Mouse (Mus musculus) heart, embryonic 15.5 days (tissue): ENCODE data around the gene Map1a. TPM values are rescaled to one million over a fixed set of nuclear protein-coding genes. Genes with fewer than 3 reads are reported as not detected.
A peak's percentile ranks its signal among the peaks of the same experiment; 100 is the strongest.

Experiments
- ATAC-seq: fragments of 200-750 bp; cut with Nextera tagmentation; replicated peaks from 2 replicates; pipeline ENCODE4 v1.8.0; 2017; ENCODE audit warnings: low read depth, moderate TSS enrichment; ENCODE audit not compliant: insufficient number of reproducible peaks, insufficient read depth, low FRiP score
- H3K27ac ChIP-seq: fragments of 300-500 bp; sonication (generic); 2 replicates; pipeline ENCODE4 v1.5.1; 2015; ENCODE audit warnings: mild to moderate bottlenecking, inconsistent platforms
- H3K27me3 ChIP-seq: fragments of 300-500 bp; sonication (generic); 2 replicates; pipeline ENCODE4 v1.6.1; 2015; ENCODE audit warnings: inconsistent platforms
- H3K36me3 ChIP-seq: fragments of 300-500 bp; sonication (generic); 2 replicates; pipeline ENCODE4 v1.6.1; 2015; ENCODE audit warnings: mild to moderate bottlenecking, inconsistent platforms
- H3K4me1 ChIP-seq: fragments of 300-500 bp; sonication (generic); replicated peaks from 2 replicates; pipeline ENCODE4 v1.6.1; 2015; ENCODE audit warnings: inconsistent platforms
- H3K4me2 ChIP-seq: fragments of 300-500 bp; sonication (generic); 2 replicates; pipeline ENCODE4 v1.6.1; 2015; ENCODE audit warnings: inconsistent platforms, mild to moderate bottlenecking, moderate library complexity
- H3K4me3 ChIP-seq: fragments of 300-500 bp; sonication (generic); 2 replicates; pipeline ENCODE4 v1.5.1; 2015; ENCODE audit warnings: mild to moderate bottlenecking, inconsistent platforms
- H3K9ac ChIP-seq: fragments of 300-500 bp; sonication (generic); 2 replicates; pipeline ENCODE4 v1.6.1; 2015; ENCODE audit warnings: mild to moderate bottlenecking, inconsistent platforms
- H3K9me3 ChIP-seq: fragments of 300-500 bp; sonication (generic); replicated peaks from 2 replicates; pipeline ENCODE4 v1.6.1; 2016; ENCODE audit warnings: inconsistent platforms
- WGBS: fragments of 180-500 bp; shearing (Covaris S2); methylation state at CpG from one replicate; pipeline ENCODE4 v1.1.7; 2015; ENCODE audit warnings: mixed read lengths; 5-methylcytosine and 5-hydroxymethylcytosine counted together
- polyA plus RNA-seq: library from polyadenylated mRNA; unstranded; fragments of >200 nt; fragmentation: Nextera tagmentation; extraction: Ambion mirVana; gene quantifications from 2 replicates; pipeline ENCODE4 v1.2.1, GENCODE M21; 2015

Map1a gene
- polyA plus RNA-seq, 1 experiment from 2014 or later = 3.5 TPM

DNA sequence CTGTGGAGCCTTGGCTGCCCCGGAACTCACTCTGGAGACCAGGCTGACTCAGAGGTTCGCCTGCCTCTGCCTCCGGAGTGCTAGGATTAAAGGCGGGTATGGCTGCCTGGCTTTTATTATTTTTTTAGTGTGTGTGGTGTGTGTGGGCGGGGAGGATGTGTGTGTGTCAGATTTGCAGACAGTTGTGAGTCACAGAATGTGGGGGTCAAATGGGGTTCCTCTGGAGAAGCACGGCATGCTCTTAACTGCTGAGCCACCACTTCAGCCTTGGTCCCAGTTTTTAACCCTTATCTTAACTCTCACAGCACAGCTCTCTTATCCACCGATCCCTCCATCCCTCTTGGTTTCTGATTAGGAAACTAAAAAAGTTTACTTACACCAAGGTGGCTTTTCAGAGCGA lies 26.9 kb downstream of the Map1a start:
- no peak overlapping the region for H3K9ac ChIP-seq
- no peak overlapping the region for H3K4me2 ChIP-seq
- no peaks in the 10 kb centered on the region for H3K27me3 ChIP-seq
- H3K4me1 ChIP-seq = no peaks in the 10 kb centered on the region
- ATAC-seq = no peak
- H3K36me3 ChIP-seq = 0 out of 2 replicates have a peak, but pooled peaks cover 3% of the 10 kb centered on the region
- WGBS = 50% methylated on average over 8 of the region's 8 CpGs
- H3K27ac ChIP-seq = no peak overlapping the region
- no peaks in the 10 kb centered on the region for H3K9me3 ChIP-seq
- H3K4me3 ChIP-seq = no peak overlapping the region

DNA sequence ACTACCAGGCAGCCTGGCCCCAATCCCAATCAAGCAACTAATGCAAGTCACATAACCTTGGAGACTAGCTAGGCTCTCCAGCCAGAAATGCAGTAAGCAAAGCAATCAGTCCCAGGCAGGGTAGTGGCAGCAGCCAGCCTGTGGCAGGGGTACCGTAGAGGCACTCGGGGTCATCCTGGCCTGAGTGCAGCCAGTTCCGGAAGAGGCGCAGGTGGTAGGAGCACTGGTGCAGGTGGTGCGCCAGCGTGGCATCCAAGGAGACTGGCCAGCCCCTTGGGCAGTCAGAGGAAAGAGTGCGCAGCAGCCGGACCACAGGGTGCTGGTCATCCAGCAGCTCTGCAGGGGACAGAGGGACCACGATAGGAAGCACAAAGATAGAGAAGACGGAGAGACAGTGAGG lies 33.6 kb downstream of the Map1a start:
- H3K9me3 ChIP-seq = no peaks in the 10 kb centered on the region

DNA sequence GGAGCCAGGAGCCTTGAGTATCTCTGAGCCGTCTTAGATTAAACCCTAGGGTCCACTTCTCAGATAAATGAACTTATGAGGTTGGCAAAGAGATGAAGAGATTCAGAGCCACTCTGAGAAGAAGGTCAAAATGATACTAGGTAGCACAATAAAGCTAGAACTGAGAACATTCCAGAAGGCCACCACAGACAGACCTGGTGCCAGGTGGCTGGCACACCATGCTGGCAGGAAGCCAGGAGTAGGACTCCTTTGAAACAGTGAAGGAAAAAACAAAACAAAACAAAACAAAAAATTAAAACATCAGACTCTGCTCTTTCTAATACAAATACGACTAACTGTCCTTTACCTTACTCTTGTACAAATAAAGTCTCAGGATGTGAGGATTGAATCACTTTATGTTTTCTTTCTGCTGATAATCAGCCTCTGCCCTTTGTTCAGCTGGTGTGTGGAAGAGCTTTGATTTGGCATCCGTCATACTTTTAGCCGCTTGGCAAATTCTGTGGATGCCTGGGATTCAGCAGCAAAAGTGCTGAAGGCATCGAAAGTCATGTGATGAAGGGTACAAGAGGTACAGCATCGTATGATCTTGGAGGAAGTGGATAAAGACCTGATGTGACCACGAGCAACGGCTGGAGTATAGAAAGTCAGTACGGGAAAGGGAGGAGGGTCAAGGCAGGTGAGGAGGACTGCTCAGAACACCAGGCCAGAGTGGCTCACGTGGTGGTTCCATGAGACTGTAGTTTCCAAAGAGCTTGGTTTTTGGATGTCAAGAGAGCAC lies 34.5 kb downstream of the Map1a start:
- H3K36me3 ChIP-seq = peaks cover 2% of the 10 kb centered on the region; the same call in 1 of the 2 replicates
- H3K9me3 ChIP-seq = no peaks in the 10 kb centered on the region
- H3K9ac ChIP-seq = no peak overlapping the region
- no peak for ATAC-seq
- no peak overlapping the region for H3K27ac ChIP-seq
- no peak overlapping the region for H3K4me3 ChIP-seq
- H3K27me3 ChIP-seq = no peaks in the 10 kb centered on the region
- no peak overlapping the region for H3K4me2 ChIP-seq
- H3K4me1 ChIP-seq = no peaks in the 10 kb centered on the region
- 55% methylated on average over 10 of the region's 10 CpGs for WGBS

More for the DNA sequence above, 33.6 kb downstream of the Map1a start:
- H3K36me3 ChIP-seq = no peaks in the 10 kb centered on the region
- H3K4me2 ChIP-seq = no peak overlapping the region
- no peak overlapping the region for H3K9ac ChIP-seq
- no peak overlapping the region for H3K4me3 ChIP-seq
- ATAC-seq = no peak
- H3K27me3 ChIP-seq = no peaks in the 10 kb centered on the region
- H3K27ac ChIP-seq = no peak overlapping the region
- 88% methylated on average over 10 of the region's 10 CpGs for WGBS
- no peaks in the 10 kb centered on the region for H3K4me1 ChIP-seq

DNA sequence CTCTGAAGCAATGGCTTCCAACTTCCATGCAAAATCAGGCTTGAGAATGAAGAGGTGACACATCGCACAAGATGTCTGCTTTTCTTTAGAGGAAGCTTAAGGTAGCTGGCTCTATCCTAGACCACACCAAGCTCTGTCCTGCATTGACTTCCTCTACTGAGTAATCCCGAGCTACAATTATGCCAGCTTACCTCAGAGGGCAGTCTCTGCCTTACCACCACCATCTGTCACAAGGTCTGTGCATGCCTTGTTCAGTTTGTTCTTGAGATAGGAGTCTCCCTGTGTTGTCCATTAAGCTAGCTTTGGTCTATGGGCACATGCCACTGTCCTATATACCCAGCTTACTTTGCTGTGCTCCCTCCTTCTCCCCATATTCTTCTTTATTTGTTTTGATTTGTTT lies 40.1 kb downstream of the Map1a start:
- Histone ChIP-seq H3K27ac (no peak overlapping the region), H3K4me2 (no peak overlapping the region), H3K9me3 (no peaks in the 10 kb centered on the region), H3K9ac (no peak overlapping the region), H3K4me3 (no peak overlapping the region), H3K4me1 (no peaks in the 10 kb centered on the region), H3K36me3 (peaks cover 18% of the 10 kb centered on the region), H3K27me3 (no peaks in the 10 kb centered on the region)
- 88% methylated on average over 2 of the region's 2 CpGs for WGBS
- no peak for ATAC-seq

DNA sequence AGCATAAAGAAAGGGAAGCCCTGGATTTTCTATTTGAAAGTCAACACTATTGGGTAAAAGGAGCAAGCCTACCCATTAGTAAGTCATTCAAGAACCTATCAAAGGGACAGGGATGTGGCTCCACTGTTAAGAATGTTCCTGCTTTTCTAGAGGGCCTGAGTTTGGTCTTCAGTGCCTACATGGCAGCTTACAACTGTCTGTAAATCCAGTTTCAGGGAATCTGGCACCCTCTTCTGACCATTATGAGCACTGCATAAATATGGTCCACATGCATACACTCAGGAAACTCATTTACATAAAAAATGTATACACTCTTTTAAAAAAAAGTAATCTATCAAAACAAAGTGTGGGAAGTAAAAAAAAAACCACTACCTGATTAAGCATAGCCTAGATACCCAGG lies 49.7 kb downstream of the Map1a start:
- no peak overlapping the region for H3K4me2 ChIP-seq
- H3K9me3 ChIP-seq = no peaks in the 10 kb centered on the region
- no peak overlapping the region for H3K4me3 ChIP-seq
- no peak overlapping the region for H3K9ac ChIP-seq
- no peaks in the 10 kb centered on the region for H3K4me1 ChIP-seq
- ATAC-seq = no peak
- H3K36me3 ChIP-seq = no peaks in the 10 kb centered on the region
- H3K27me3 ChIP-seq = no peaks in the 10 kb centered on the region
- H3K27ac ChIP-seq = no peak overlapping the region

DNA sequence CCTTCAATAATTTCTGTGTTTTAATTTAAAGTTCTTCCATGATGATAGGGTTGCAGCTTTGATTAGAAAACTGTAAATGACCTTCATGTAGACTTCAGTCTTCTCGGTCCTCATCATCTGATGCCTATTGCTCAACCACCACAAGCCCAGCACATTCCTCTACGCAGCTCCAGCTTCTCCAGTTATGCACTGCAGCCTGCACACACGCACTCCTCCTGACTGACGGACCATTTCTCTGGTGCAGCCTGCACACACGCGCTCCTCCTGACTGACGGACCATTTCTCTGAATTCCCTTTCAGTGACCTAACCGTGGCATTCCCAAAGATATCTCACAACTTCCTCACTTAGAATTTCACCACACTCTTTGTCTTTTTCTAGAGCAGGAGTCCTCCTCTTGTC lies 63.8 kb downstream of the Map1a start:
- Histone ChIP-seq H3K4me3 (no peak overlapping the region), H3K36me3 (no peaks in the 10 kb centered on the region), H3K27me3 (peaks cover 19% of the 10 kb centered on the region), H3K4me1 (peaks cover 13% of the 10 kb centered on the region), H3K4me2 (peak overlapping the region; percentile 10; the same call in 1 of the 2 replicates), H3K9me3 (no peaks in the 10 kb centered on the region), H3K27ac (no peak overlapping the region), H3K9ac (no peak overlapping the region)
- no peak for ATAC-seq
- WGBS = 24% methylated on average over 8 of the region's 8 CpGs

DNA sequence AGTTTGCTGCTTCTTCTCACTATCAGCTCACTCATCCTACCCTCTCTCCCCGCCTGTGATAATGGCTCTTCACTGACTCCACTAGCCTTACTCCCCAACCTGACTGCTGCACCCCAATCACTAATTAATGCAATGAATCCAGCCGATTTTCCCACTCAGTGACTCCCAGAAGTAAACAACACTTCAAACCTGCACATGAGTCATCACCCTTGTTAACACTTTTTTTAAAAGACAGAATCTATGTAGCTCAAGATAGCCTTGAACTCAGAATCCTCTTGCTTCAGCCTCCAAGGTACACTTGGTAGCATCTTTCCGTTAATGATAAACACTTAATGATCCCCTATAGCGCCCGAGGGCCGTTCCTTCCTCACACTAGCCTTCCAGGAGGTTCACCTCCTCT lies 65.0 kb downstream of the Map1a start:
- Histone ChIP-seq H3K9me3 (no peaks in the 10 kb centered on the region), H3K4me2 (peak overlapping the region; percentile 93), H3K9ac (peak overlapping the region; percentile 87), H3K36me3 (no peaks in the 10 kb centered on the region), H3K27me3 (peaks cover 31% of the 10 kb centered on the region), H3K4me1 (peaks cover 18% of the 10 kb centered on the region), H3K4me3 (peak overlapping the region; percentile 87), H3K27ac (peak overlapping the region; percentile 70; the same call in 1 of the 2 replicates)
- ATAC-seq = no peak
- 3% methylated on average over 6 of the region's 6 CpGs for WGBS

DNA sequence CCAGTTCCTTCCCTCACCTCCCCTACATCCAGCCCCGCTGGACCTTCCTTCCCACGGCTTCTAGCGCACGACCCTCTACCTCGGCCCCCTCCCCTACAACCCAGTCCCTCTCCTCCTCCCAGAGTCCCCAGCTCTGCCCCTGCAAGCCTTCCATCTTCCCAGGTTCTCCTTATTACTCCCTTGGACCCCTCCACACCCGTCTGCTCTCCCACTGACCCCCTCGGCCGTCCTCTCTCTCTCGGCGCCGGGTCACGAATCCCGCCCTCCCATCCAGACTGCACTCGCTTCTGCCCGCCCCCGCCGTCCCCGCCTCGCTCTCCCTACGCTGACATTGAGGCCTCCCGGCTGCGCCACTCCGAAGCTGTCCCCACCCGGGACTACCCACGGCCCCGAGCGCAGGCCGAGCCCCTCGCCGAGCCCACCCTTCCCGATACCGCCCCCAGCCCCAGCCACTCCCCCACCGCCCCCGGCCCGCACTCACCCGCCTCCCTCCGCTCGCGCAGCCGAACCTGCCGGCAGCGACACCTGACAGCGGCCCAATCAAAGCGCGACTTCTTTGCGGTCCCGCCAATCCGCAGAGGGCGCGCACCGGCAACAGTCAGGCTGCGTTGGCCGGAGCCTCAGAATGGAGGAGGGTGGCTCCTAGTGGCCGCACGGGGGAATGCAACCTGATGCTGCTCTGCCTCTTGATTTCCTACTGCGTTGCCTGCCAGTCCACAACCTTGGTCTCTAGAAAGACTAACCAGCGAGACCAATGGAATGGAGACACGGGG lies 65.6 kb downstream of the Map1a start, which contains the start of gene Ppip5k1:
Gene Ppip5k1 (minus strand): TSS at position 577 of the 773 bp plus-strand sequence.
- WGBS = under 1% methylated on average over 57 of the region's 58 CpGs
- ATAC-seq = peak; percentile 96

DNA sequence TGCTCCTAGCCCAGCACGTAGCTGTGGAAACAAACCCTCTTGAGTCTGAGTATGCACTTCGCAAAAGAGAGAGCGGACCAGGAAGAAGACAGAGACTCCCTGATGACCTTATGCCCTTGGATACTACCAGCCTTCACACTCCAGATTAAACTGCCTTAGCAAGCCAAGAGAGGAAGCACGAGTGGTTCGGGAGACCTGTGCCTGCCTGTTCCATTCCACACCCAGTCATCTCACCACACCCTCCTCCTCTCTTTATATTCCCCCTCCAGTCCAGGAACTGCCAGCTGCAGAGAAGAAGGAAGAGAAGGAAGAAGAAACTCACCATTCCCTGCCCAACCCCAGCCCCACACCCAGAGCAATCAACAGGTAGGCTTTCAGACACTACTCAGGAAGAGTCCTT lies 68.1 kb downstream of the Map1a start, which contains the start of gene Ckmt1:
Gene Ckmt1 (plus strand): TSS at position 221 of the 400 bp plus-strand sequence.
- Histone ChIP-seq H3K9me3 (no peaks in the 10 kb centered on the region), H3K4me3 (peak within 1 kb of the TSS; percentile 14; the same call in 1 of the 2 replicates), H3K4me1 (peaks cover 18% of the 10 kb centered on the region), H3K36me3 (no peaks in the 10 kb centered on the region), H3K4me2 (peak within 1 kb of the TSS; percentile 24), H3K9ac (no peak within 1 kb of the TSS), H3K27ac (no peak within 1 kb of the TSS), H3K27me3 (peaks cover 47% of the 10 kb centered on the region)
- WGBS = 52% methylated on average over 5 of the region's 5 CpGs
- no peak for ATAC-seq

More for the DNA sequence above, 65.6 kb downstream of the Map1a start, which contains the start of gene Ppip5k1:
- H3K27me3 ChIP-seq = peaks cover 35% of the 10 kb centered on the region
- H3K4me1 ChIP-seq = peaks cover 18% of the 10 kb centered on the region
- H3K36me3 ChIP-seq = no peaks in the 10 kb centered on the region
- H3K4me3 ChIP-seq = peak within 1 kb of the TSS; percentile 87
- peak within 1 kb of the TSS; percentile 87 for H3K9ac ChIP-seq
- H3K27ac ChIP-seq = peak within 1 kb of the TSS; percentile 70
- H3K9me3 ChIP-seq = no peaks in the 10 kb centered on the region
- peak within 1 kb of the TSS; percentile 93 for H3K4me2 ChIP-seq

DNA sequence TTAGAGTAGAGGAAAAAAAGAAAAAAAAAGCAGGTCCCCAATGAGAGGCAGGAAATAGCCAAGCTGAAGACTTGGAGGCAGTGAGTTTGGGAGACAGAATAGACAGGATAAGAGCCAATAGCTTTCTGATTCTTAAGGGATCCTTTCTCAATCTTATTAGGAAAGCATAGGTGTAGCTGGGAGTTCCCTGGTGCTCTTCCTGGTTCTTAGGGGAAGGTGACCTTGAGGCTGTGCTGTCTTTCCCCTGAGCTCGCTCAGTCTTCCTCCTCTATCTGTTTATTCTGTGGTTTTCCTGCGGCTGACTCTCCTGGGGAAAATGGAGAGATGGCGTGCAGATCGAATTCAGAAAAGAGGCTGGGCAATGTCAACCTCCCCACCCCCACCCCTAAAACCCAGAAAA lies 68.6 kb downstream of the Map1a start:
- Histone ChIP-seq H3K9me3 (no peaks in the 10 kb centered on the region), H3K4me2 (no peak overlapping the region; the same call in 1 of the 2 replicates), H3K9ac (no peak overlapping the region), H3K27me3 (peaks cover 50% of the 10 kb centered on the region), H3K27ac (no peak overlapping the region), H3K4me1 (peaks cover 18% of the 10 kb centered on the region), H3K4me3 (0 out of 2 replicates have a peak overlapping the region, but pooled peaks have one; percentile 14), H3K36me3 (no peaks in the 10 kb centered on the region)
- WGBS = 0% methylated on average over 4 of the region's 4 CpGs
- no peak for ATAC-seq

DNA sequence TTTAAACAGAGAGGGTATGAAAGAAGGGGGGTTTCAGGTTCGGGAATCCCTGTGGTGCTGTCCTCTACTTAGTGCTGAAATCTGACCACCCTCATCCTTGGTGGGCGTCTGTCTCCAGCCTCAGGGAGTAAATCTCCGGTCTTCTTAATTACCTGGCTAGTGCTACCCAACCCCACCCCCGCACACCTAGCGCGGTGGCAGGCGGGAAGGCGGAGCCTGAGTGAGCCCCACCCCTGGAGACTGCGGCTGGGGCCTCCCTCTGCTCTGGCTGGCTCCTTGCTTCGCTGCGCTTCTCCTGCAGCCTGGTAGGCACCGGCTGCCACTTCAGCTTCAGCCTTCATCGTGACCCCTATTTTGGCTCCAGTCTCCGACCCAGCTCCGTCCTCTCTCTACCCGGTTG lies 69.0 kb downstream of the Map1a start:
- Histone ChIP-seq H3K36me3 (no peaks in the 10 kb centered on the region), H3K27ac (no peak overlapping the region), H3K9me3 (no peaks in the 10 kb centered on the region), H3K4me3 (peak overlapping the region; percentile 14; the same call in 1 of the 2 replicates), H3K4me2 (peak overlapping the region; percentile 24), H3K9ac (no peak overlapping the region), H3K27me3 (peaks cover 50% of the 10 kb centered on the region), H3K4me1 (peaks cover 15% of the 10 kb centered on the region)
- WGBS = 2% methylated on average over 16 of the region's 16 CpGs
- no peak for ATAC-seq
